Mouse (Mus musculus) intestine, postnatal 0 days (tissue): Measurements from ENCODE around the gene 9930022D16Rik. TPM values are rescaled to one million over a fixed set of nuclear protein-coding genes. Genes with fewer than 3 reads are reported as not detected.
A peak's percentile ranks its signal among the peaks of the same experiment; 100 is the strongest.

Experiments
- ATAC-seq: fragments of 200-750 bp; cut with Nextera tagmentation; 2 replicates; pipeline ENCODE4 v1.8.0; 2017; ENCODE audit warnings: mild to moderate bottlenecking, moderate TSS enrichment, moderate library complexity
- H3K27ac ChIP-seq: fragments of 300-500 bp; sonication (generic); 2 replicates; pipeline ENCODE4 v1.5.1; 2014; ENCODE audit warnings: mild to moderate bottlenecking, low read depth, low read length, moderate library complexity
- H3K27me3 ChIP-seq: fragments of 300-500 bp; sonication (generic); replicated peaks from 2 replicates; pipeline ENCODE4 v1.6.1; 2014; ENCODE audit warnings: low read length, mixed read lengths; ENCODE audit not compliant: control insufficient read depth, insufficient read depth
- H3K36me3 ChIP-seq: fragments of 300-500 bp; sonication (generic); 2 replicates; pipeline ENCODE4 v1.6.1; 2014; ENCODE audit warnings: mild to moderate bottlenecking, moderate library complexity; ENCODE audit not compliant: control insufficient read depth, insufficient read depth
- H3K4me1 ChIP-seq: fragments of 300-500 bp; sonication (generic); replicated peaks from 2 replicates; pipeline ENCODE4 v1.6.1; 2014; ENCODE audit warnings: antibody characterized with exemption, low read length, mixed read lengths; ENCODE audit not compliant: control insufficient read depth, insufficient read depth
- H3K4me2 ChIP-seq: fragments of 300-500 bp; sonication (generic); replicated peaks from 2 replicates; pipeline ENCODE4 v1.6.1; 2014; ENCODE audit warnings: low read depth, mild to moderate bottlenecking, moderate library complexity
- H3K4me3 ChIP-seq: fragments of 300-500 bp; sonication (generic); 2 replicates; pipeline ENCODE4 v1.5.1; 2014; ENCODE audit warnings: low read depth, low read length
- H3K9ac ChIP-seq: fragments of 300-500 bp; sonication (generic); 2 replicates; pipeline ENCODE4 v1.6.1; 2014; ENCODE audit warnings: mild to moderate bottlenecking, low read depth, low read length
- H3K9me3 ChIP-seq: fragments of 300-500 bp; sonication (generic); 2 replicates; pipeline ENCODE4 v1.6.1; 2016; ENCODE audit warnings: mixed run types; ENCODE audit not compliant: control insufficient read depth
- CTCF ChIP-seq: sonication (generic); IDR thresholded peaks from 2 replicates; pipeline ENCODE4 v1.5.1; 2016; ENCODE audit warnings: low read depth, mild to moderate bottlenecking, control low read depth, antibody characterized with exemption, moderate library complexity
- WGBS: fragments of 180-500 bp; shearing (Covaris S2); extraction: QIAGEN DNeasy Blood & Tissue Kit; methylation state at CpG from one replicate; pipeline ENCODE4 v1.1.7; 2014; 5-methylcytosine and 5-hydroxymethylcytosine counted together
- polyA plus RNA-seq: library from polyadenylated mRNA; unstranded; fragments of >200 nt; fragmentation: Nextera tagmentation; extraction: Ambion mirVana; gene quantifications from 2 replicates; pipeline ENCODE4 v1.2.1, GENCODE M21; 2015

Gene 9930022D16Rik
- polyA plus RNA-seq, 1 experiment from 2014 or later = 0.08 TPM

DNA sequence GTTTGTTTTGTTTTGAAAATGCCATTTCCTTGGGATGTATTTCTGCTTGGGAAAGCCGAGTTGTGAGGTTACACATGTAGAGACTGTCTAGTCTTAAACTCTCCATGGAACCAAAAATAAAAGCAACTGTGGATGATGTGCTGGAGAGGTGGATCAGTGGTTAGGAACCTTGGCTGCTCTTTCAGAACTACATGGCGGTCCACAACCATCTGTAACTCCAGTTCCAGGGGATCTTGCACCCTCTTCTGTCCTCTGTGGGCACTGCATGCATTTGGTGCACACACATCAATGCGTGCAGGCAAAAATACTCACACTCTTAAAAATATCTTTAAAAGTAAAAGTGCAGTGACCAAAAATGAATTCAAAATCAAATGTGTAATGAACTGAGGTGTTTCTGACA lies 27.4 kb downstream of the 9930022D16Rik start:
- no peak for ATAC-seq
- Histone ChIP-seq H3K36me3 (peaks cover 14% of the 10 kb centered on the region; the same call in 1 of the 2 replicates), H3K9me3 (no peaks in the 10 kb centered on the region), H3K27me3 (no peaks in the 10 kb centered on the region), H3K4me2 (no peak overlapping the region), H3K9ac (no peak overlapping the region), H3K4me1 (no peaks in the 10 kb centered on the region), H3K27ac (no peak overlapping the region), H3K4me3 (no peak overlapping the region)
- TF ChIP-seq CTCF = peak; percentile 83
- WGBS = 77% methylated on average over 3 of the region's 3 CpGs

DNA sequence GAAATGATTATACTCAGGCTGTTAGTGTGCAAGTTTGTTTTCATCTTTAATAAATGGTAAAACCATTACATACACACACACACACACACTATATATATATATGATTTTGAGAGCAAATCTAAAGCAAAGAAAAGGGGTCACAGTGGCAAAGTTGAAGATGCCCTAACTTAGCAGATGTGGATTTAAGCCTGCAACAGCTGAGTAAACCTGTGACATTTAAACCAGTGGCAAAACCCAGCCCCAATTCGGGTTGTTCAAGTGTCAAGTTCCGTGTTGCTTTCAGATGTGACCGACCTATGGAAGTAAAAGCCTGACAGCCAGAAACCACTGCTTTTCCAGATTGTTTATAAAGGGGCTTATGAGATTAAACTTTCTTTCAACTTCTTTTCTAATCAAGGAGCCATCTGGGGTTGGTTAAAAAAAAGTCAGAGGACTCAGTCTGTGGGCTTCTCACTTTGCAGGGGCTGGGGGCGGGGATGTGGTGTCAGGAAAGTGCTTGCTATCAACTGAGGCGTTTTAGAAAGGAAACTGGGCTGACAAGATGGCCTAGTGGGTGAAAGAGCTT lies 28.5 kb downstream of the 9930022D16Rik start:
- Histone ChIP-seq H3K4me3 (no peak overlapping the region), H3K36me3 (peaks cover 6% of the 10 kb centered on the region; the same call in 1 of the 2 replicates), H3K27me3 (no peaks in the 10 kb centered on the region), H3K4me1 (no peaks in the 10 kb centered on the region), H3K9me3 (no peaks in the 10 kb centered on the region), H3K9ac (no peak overlapping the region), H3K4me2 (no peak overlapping the region), H3K27ac (no peak overlapping the region)
- ATAC-seq = no peak
- no peak for TF ChIP-seq CTCF
- WGBS = 51% methylated on average over 5 of the region's 5 CpGs

DNA sequence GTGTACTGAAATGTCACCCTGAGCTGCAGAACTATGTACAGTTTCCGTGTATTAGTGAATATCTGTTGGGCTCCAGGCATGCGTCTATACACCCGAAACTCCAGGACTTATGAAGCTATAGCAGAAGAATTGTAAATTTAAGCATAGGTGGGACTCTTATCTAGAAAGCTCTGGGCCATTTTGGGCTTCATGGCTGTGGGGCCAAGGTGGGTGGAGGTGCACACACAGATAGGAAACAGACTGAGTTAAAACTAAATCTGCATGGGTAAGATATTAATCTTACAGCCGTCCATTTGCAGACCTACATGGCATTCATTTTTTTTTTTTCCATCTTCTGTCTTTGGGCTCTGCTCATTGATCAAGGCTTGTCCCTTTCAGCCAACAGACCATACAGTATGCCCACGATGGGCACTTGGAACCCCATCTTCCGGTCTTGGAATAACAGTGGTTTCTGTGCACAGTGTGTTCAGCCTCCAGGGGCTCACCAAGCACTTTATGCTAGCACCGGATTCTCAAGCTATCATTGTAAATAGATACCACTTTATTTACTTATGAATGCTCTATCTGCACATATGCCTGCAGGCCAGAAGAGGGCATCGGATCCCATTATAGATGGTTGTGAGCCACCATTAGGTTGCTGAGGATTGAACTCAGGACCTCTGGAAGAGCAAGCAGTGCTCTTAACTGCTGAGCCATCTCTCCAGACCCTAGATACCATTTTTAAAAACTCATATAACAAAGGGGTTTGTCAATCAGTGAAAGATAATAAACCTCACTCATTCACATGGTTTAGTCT lies 29.9 kb downstream of the 9930022D16Rik start:
- H3K27me3 ChIP-seq = no peaks in the 10 kb centered on the region
- H3K9me3 ChIP-seq = no peaks in the 10 kb centered on the region
- ATAC-seq = no peak
- no peak overlapping the region for H3K27ac ChIP-seq
- peak; percentile 43 for TF ChIP-seq CTCF
- H3K4me1 ChIP-seq = no peaks in the 10 kb centered on the region
- H3K4me3 ChIP-seq = no peak overlapping the region
- no peaks in the 10 kb centered on the region for H3K36me3 ChIP-seq
- 88% methylated on average over 8 of the region's 8 CpGs for WGBS
- H3K9ac ChIP-seq = no peak overlapping the region
- no peak overlapping the region for H3K4me2 ChIP-seq

DNA sequence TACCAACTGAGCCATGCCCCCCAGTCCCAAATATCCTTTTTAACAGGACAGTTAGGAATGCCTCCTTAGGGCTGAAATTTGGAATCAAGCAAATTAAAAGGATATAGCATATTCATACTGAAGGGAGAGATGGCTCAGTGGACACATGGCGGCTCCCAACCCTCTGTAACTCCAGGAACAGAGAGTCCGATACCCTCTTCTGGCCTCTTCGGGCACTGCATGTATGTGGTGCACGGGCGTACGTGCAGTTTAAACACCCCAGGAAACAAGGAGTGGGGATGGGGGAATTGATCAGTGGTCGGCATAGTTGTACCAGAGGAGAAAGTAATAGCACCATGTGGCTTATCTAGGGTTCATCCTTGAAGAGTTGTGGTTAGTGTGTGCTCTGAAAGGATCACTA lies 30.9 kb downstream of the 9930022D16Rik start:
- TF ChIP-seq CTCF = peak; percentile 66
- WGBS = 61% methylated on average over 7 of the region's 7 CpGs
- no peaks in the 10 kb centered on the region for H3K4me1 ChIP-seq
- no peaks in the 10 kb centered on the region for H3K9me3 ChIP-seq
- no peaks in the 10 kb centered on the region for H3K36me3 ChIP-seq
- no peak overlapping the region for H3K4me2 ChIP-seq
- ATAC-seq = no peak
- no peak overlapping the region for H3K9ac ChIP-seq
- no peak overlapping the region for H3K4me3 ChIP-seq
- no peak overlapping the region for H3K27ac ChIP-seq
- H3K27me3 ChIP-seq = no peaks in the 10 kb centered on the region

DNA sequence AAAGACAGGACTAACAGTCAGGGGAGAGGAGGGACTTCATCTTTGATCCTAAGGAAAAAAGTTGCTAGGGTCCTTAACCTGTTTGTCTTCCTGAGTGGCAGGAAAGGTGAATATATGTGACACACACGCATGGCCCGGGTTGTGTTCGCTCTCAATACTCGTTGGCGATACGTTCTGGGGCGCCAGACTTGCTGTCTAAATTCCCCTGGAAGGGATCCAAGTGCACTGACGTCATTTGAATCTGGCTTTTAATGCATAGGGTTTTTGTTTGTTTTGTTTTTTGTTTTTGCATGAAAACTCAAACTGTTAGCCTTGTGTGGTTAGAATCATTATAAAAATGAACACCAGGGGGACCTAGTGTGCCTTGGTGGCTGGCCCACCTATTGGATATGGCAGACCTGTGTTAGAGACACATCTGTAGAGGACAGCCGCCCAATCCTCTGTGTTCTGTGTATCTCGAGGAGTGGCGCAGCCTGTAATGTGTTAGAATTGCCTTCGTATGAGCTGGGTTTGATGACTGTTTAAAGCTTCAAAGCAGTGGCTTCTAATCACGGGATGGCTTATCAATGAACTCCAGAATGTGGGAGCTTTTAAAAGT lies 31.8 kb downstream of the 9930022D16Rik start:
- Histone ChIP-seq H3K27me3 (no peaks in the 10 kb centered on the region), H3K4me3 (no peak overlapping the region), H3K36me3 (no peaks in the 10 kb centered on the region), H3K9ac (no peak overlapping the region), H3K4me2 (no peak overlapping the region), H3K27ac (no peak overlapping the region), H3K4me1 (no peaks in the 10 kb centered on the region), H3K9me3 (no peaks in the 10 kb centered on the region)
- peak; percentile 90 for TF ChIP-seq CTCF
- 50% methylated on average over 13 of the region's 13 CpGs for WGBS
- ATAC-seq = 0 out of 2 replicates have a peak, but pooled peaks have one; percentile 41

DNA sequence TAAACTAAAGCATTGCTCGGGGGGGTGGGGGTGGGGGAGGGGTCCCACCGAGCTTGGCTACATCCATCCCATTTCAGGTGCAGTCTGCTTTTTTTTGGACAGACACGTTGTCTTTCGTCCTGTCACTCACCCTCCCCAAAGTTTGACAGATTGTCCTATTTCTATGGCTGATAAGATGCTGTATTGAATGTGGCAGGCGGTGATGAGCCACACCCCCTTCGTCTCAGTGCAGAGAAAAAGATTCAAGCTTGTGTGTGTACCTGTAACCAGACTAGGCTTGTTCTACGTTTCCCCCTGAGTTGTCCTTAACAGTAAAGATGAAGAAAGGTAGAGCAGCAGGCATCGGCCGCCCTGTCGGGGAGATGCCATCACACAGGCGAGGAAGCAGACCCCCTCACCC lies 37.5 kb downstream of the 9930022D16Rik start:
- no peaks in the 10 kb centered on the region for H3K9me3 ChIP-seq
- no peaks in the 10 kb centered on the region for H3K4me1 ChIP-seq
- no peak overlapping the region for H3K27ac ChIP-seq
- no peak for ATAC-seq
- WGBS = 82% methylated on average over 11 of the region's 11 CpGs
- no peak overlapping the region for H3K4me3 ChIP-seq
- H3K9ac ChIP-seq = no peak overlapping the region
- TF ChIP-seq CTCF = no peak
- peaks cover 29% of the 10 kb centered on the region for H3K36me3 ChIP-seq
- H3K4me2 ChIP-seq = no peak overlapping the region
- no peaks in the 10 kb centered on the region for H3K27me3 ChIP-seq
